Mouse (Mus musculus) spleen, embryonic (tissue): ENCODE data around the gene Enam.
"Not testable (repeated sequence)": the region's sequence is repeated elsewhere in the genome, so short reads cannot be mapped to it uniquely, and the experiment has no call there.

ENCODE experiments used
- CTCF ChIA-PET: fragments of 350-600 bp; sonication (Branson Sonifier 250); formaldehyde crosslinking; loops from one replicate; lab custom pipeline; 2022; lab: Charles Lee

Gene Enam

DNA sequence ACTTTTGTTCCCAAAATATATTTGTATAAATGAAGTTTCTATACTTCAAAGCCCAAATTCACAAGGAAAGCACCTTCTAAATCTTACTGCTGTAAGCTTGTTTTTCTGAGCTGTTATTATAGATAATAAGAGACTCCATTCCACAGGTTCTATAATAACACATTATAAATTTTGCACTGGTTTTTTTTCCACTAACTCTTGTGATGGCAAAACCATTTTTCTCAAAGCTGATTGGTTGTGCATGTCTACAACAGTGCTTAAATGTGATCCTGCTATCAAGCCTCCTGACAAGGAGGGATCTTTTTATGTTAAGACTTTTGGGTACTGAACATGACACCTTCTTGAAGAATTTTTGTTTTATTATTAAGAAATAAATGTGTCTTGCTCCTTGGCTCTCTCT, at the start of gene Enam:
Gene Enam, plus strand, starts transcription at position 301 of the 400 bp plus-strand sequence.
- CTCF ChIA-PET = no interaction called here

GRCm38 (mm10) chr5:88455691-88456090, 32.1 kb upstream of the Enam start, which contains the start of gene Ambn:
Gene Ambn (plus strand): TSS chr5:88455991.
- CTCF ChIA-PET = no interaction called here

DNA sequence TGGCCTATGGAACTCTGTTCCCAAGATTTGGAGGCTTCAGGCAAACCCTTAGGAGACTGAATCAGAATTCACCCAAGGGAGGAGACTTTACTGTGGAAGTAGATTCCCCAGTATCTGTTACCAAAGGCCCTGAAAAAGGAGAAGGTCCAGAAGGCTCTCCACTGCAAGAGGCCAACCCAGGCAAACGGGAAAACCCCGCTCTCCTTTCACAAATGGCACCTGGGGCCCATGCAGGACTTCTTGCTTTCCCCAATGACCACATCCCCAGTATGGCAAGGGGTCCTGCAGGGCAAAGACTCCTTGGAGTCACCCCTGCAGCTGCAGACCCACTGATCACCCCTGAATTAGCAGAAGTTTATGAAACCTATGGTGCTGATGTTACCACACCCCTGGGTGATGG, 20.3 kb upstream of the Enam start:
- CTCF ChIA-PET = no interaction called here

DNA sequence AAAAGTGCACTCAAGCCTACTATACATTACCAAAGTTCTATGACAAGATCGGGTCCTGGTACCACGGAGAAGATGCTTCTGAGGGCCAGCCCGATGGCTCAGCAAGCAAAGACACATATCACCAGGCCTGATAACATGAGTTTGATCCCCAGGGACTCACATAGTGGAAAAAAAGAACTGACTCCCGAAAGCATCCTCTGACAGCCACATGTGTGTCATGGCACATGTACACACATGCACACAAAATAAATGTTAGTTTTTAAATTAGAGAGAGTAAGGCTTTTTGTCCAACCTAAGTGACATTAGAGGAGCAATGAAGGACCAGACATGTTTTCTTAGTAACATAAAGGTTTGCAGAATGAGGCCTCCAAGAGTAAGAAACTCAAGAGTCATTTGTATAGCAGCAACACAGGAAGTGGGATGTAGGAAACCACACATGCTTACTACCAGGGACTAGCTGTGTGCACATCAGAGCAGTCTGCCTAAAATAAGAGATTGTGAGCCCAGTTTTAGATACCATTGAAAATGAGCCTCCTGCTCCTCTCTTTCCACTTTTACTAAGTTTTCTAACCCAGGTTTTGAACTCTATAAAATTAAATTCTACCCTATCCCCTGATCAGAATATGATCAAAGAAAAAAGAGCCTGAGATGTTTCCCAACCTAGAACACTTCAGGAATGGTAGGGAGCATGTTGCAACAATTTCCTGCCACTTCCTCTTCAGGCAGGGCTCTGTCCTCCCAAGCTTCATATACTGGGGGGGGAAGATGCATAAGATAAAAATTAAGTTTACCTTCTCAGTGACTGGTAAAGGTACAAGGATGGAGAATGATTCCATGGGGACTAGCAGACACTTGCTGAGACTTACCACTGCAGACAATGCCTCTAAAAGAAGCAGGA, 18.7 kb upstream of the Enam start:
- CTCF ChIA-PET = no interaction called here

DNA sequence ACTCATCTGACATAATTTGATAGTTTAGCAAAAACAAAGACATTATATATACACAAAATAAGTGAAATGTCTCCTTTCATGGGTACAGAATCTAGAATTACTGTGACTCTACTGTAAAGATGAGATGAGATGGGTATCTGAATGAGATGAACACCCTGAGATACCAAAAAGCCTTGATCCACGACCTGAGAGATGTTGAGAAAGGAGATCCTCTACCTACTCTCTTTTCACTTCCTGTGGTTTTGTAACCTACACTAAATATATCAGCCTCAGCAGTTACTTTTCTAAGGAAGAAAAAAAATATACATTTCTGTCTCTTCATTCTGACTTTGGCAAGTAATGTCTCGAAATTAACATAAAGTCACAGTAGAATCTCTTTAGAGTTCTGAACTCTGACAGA, 1.2 kb downstream of the Enam start:
- CTCF ChIA-PET = no interaction called here

DNA sequence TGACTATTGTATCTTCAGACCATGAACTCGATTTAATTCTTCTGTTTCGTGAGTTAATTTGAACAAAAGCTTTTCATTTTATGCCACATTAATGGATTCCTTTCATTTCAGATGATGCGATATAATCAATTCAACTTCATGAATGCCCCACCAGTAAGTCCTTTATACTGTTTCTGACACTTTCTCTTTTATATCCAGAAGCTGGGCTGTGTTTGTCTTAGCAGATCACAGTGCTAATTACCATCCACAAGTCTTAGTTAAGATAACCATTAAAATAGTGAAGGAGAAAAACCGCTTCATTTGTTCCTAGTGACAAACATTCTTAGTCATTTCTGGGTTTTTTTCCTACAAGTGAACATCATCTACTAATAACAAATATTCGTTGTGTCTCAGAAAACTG, 3.3 kb downstream of the Enam start:
- CTCF ChIA-PET = interaction anchor here (0.7 kb wide), 1 partner anchor 242 kb away, joined by 12 read pairs; no protein-coding TSS in a partner anchor

GRCm38 (mm10) chr5:88499781-88500180, 12.0 kb downstream of the Enam start:
- CTCF ChIA-PET = no interaction called here

DNA sequence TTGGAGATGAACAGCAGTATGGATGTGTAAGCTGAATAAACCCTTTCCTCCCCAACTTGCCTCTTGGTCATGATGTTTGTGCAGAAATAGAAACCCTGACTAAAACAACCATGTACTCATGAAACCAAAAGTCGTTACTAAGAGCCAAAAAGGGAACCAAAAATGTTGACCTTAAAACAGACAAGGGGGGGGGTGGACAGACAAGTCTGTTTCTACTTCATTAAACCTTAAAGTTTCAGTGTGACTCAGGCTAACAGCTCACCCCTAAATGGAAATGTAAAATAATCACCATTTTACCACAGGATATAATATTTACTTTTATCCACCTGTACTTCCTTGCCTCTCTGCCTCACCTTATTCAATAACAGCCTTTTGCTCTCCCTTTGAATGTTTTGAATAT, 20.8 kb downstream of the Enam start:
- CTCF ChIA-PET = interaction anchor here (0.7 kb wide), 1 partner anchor 64 kb away, joined by 6 read pairs; no protein-coding TSS in a partner anchor

DNA sequence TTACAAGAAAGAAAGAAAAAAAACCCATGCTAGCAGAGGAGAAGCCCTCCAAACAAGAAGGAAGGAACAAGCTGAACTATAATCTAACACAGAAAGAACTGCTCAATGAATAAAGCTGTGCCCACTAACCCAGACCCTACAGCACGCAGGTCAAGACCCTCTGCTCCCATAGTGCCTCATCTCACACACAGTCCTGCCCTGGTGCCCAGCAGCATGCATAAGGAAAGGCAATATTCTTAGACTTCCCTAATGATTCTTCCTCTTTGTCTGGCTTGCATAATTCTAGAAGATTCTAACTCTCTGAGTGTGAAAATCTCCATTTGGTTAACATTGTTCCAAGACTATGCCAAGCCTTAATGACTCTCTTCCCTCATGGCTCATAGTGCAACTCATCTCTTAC, 21.2 kb downstream of the Enam start:
- CTCF ChIA-PET = interaction anchor here (0.7 kb wide), 1 partner anchor 64 kb away, joined by 6 read pairs; no protein-coding TSS in a partner anchor

DNA sequence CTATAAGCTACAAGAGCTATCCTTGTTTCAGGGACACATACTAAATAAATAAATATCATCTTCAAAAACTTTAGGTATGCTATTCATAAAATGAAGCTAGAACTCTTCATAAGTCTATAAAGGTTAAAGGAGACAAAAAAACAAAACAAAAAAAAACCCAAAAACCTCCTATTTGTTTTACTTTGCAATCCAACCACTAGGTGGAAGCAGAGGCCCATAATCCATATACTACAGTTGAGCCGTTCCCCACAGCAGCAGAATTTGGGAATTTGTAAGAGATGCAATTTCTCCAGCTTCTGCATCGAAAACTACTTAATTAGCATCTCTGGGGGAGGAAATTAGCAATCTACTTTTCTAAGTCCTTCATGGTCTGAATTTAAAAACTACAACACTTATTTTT, 31.5 kb downstream of the Enam start:
- CTCF ChIA-PET = no interaction called here

DNA sequence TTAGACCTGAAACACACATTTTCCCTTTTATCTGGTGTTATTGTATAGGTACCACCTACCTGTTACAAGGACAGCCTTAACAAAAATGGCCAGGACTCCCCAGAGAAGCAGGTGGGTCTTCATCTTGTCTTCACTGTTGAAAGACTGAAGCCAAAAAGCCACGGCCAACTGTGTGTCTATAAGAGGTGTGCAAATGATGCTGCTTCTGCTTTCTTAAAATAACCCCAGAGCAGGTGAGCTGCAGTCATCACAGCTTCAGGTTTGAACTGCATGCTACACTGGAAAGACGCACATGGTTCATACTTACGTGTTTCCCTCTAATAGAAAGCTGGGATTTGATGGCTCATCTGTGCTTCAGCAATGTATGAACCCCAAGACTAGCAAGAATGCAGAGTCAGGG, 39.9 kb downstream of the Enam start, which contains the start of gene Jchain:
Gene Jchain, minus strand, starts transcription at position 235 of the 400 bp plus-strand sequence.
- CTCF ChIA-PET = no interaction called here

DNA sequence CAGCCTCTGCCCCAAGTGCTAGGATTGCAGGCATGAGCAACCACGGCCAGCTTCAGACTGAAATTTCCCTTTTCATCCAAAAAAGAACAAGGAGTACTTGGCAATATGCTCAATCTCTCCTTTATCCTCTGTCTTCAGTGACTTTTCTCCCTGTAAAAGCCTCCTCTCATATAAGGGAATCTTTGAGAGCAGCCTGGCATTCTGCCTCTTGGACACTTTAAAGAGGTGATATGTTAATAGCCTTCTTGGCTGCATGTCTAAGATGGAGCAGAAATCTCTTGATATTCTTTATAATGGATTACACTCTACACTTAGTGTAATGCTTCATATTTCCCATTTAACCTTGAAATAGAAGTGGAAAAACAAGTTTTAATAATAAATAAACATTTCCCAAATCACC, 43.1 kb downstream of the Enam start:
- CTCF ChIA-PET = no interaction called here

DNA sequence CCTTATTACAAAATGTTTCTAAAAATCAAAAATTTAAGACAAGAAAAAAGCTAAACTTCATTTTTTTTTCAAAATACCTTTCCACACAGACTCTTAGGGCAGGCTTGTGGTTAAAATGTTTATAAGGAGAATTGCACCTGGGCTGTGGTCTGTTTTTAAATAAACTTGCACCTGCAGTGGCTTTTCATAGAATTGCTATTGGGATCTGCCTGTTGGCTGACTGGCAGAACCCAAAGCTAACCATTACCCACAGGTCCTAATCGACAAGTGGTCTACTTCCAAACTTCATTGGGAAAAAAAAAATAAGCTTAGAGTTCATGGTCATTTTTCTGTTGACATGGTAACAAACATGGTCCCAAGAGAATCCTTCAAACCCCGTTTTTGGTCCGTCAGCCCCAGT, 46.9 kb downstream of the Enam start:
- CTCF ChIA-PET = interaction anchor here (0.5 kb wide), 1 partner anchor 216 kb away, joined by 3 read pairs; no protein-coding TSS in a partner anchor

DNA sequence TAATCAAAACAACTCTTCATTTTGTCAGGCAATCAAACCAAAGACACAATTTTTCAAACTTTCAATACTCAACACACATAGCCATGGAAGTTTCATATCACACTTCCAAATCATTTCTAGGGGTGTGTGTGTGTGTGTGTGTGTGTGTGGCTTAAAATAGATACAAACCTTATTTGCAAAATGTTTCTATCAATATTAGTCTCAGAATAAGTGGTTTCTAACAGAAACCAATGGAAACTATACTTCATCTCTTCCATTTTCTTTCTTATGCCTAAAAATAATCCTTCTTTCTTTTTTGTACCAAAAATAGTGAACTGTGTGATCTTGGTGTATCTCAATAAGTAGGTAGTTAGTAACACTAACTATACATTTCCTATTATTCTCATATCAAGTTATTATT, 53.1 kb downstream of the Enam start:
- CTCF ChIA-PET = no interaction called here

DNA sequence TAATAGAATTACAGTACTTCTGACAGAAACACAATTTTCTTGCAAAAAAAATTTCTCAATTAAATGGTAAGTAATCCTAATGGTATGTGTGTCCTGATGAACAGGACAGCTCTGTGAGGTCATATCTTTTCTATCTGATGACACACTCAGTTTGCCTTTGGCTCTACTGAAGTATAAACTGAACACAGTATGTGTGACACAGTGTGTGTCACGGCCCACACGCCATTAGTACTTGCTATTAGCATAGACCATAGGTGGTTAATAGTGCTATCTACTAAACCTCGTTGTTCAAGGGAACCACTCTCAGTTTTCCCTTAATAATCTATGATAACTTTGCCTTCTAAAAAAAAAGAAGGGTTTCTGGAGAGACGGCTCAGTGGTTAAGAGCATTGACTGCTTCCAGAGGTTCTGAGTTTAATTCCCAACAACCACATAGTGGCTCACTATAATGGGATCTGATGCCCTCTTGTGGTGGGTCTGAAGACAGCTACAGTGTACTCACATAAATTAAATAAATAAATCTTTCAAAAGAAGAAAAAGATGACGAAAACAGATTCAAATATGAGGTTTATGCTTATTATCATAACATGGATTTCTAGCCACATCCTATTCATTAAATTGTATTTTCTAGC, 55.0 kb downstream of the Enam start:
- CTCF ChIA-PET = no interaction called here

DNA sequence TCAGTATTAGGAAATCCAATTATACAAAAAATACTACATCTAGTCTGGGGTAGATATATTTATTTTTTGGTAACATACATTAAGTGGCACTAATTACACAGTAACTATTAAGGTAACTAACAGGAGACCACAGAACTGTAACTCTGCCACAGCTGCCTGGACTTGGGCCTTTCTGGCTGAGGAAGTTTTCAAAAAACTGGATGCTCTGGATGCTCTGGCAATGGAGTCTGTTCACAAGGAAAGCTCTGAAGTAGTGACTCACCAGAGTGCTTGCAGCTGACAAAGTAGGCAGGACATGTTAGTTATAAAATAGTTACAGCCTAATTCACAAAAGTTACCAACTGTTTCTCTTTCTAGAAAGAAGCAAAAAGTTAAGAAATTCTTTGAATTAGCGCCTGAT, 56.6 kb downstream of the Enam start:
- CTCF ChIA-PET = not testable (repeated sequence)

- CTCF ChIA-PET = no interaction called here
Measured at GRCm38 (mm10) chr5:88545536-88545935, 57.8 kb downstream of the Enam start.

- CTCF ChIA-PET = no interaction called here
Measured at GRCm38 (mm10) chr5:88553271-88554085, 65.7 kb downstream of the Enam start.

- CTCF ChIA-PET = no interaction called here
Measured at GRCm38 (mm10) chr5:88554086-88554886, 66.5 kb downstream of the Enam start, which contains the start of gene Utp3. Gene Utp3 (plus strand): TSS chr5:88554462.
